In genomic region chr6:39117584-39118455, GRCm38 (mm10) we compare ENCODE assay signal across 8 mouse cellular contexts. TPM values are rescaled to one million over a fixed set of nuclear protein-coding genes. Genes with fewer than 3 reads are reported as not detected.
A peak's percentile ranks its signal among the peaks of the same experiment; 100 is the strongest.
DNase-seq lines count a peak whose midpoint lies in the region; ATAC-seq and TF ChIP-seq lines count a peak whose summit lies in the region.

TSS of gene Parp12 (minus strand) at chr6:39118349.

- peak within 1 kb of the TSS; percentile 70 for H3K4me2 ChIP-seq in embryonic facial prominence, embryonic 13.5 days
- peak within 1 kb of the TSS; percentile 66 for H3K4me2 ChIP-seq in limb, embryonic 15.5 days
- H3K4me2 ChIP-seq in midbrain, embryonic 16.5 days (ENCODE audit: low read length) = peak within 1 kb of the TSS; percentile 71

- H3K9ac ChIP-seq in embryonic facial prominence, embryonic 13.5 days = peak within 1 kb of the TSS; percentile 75
- H3K9ac ChIP-seq in heart, adult 2 months (ENCODE audit: low read depth, low read length) = peak within 1 kb of the TSS; percentile 98
- peak within 1 kb of the TSS; percentile 86 for H3K9ac ChIP-seq in limb, embryonic 15.5 days
- peak within 1 kb of the TSS; percentile 65 for H3K9ac ChIP-seq in midbrain, embryonic 16.5 days (ENCODE audit: low read depth, low read length)

- H3K4me1 ChIP-seq in embryonic facial prominence, embryonic 13.5 days = peaks cover 4% of the 10 kb centered on the region; the same call in 1 of the 2 replicates
- peaks cover 10% of the 10 kb centered on the region for H3K4me1 ChIP-seq in heart, adult 2 months (ENCODE audit: control insufficient read depth, insufficient read depth, low read length)
- peaks cover 6% of the 10 kb centered on the region; the same call in 1 of the 2 replicates for H3K4me1 ChIP-seq in kidney, adult 2 months (ENCODE audit: control insufficient read depth, insufficient read depth, low read length)
- peaks cover 8% of the 10 kb centered on the region; the same call in 1 of the 2 replicates for H3K4me1 ChIP-seq in limb, embryonic 15.5 days
- H3K4me1 ChIP-seq in midbrain, embryonic 16.5 days (ENCODE audit: control insufficient read depth, insufficient read depth, low read length) = no peaks in the 10 kb centered on the region
- H3K4me1 ChIP-seq in spleen, adult 2 months (ENCODE audit: control insufficient read depth, insufficient read depth, insufficient read length) = peaks cover 6% of the 10 kb centered on the region

- H3K27me3 ChIP-seq in embryonic facial prominence, embryonic 13.5 days = peaks cover 66% of the 10 kb centered on the region
- no peaks in the 10 kb centered on the region for H3K27me3 ChIP-seq in heart, adult 2 months (ENCODE audit: control insufficient read depth, insufficient read depth, low read length)
- H3K27me3 ChIP-seq in kidney, adult 2 months (replicated peaks; ENCODE audit: control insufficient read depth, insufficient read depth, low read length) = no peaks in the 10 kb centered on the region
- H3K27me3 ChIP-seq in limb, embryonic 15.5 days = 0 out of 2 replicates have a peak, but pooled peaks cover 11% of the 10 kb centered on the region
- peaks cover 22% of the 10 kb centered on the region for H3K27me3 ChIP-seq in midbrain, embryonic 16.5 days (ENCODE audit: control insufficient read depth, insufficient read depth, low read depth, low read length)
- H3K27me3 ChIP-seq in spleen, adult 2 months (ENCODE audit: control insufficient read depth, insufficient read depth, low read length) = peaks cover 9% of the 10 kb centered on the region

- 0 out of 2 replicates have a peak within 1 kb of the TSS, but pooled peaks have one; percentile 7 for H3K27ac ChIP-seq in embryonic facial prominence, embryonic 13.5 days
- peak within 1 kb of the TSS; percentile 77 for H3K27ac ChIP-seq in heart, adult 2 months
- peak within 1 kb of the TSS; percentile 77 for H3K27ac ChIP-seq in kidney, adult 2 months (ENCODE audit: insufficient read depth, low read depth, low read length)
- peak within 1 kb of the TSS; percentile 65 for H3K27ac ChIP-seq in limb, embryonic 15.5 days
- no peak within 1 kb of the TSS for H3K27ac ChIP-seq in midbrain, embryonic 16.5 days (ENCODE audit: low read length)
- H3K27ac ChIP-seq in spleen, adult 2 months (ENCODE audit: insufficient read depth, low read length) = peak within 1 kb of the TSS; percentile 70

- 0 out of 2 replicates have a peak, but pooled peaks have one; percentile 9 for TF ChIP-seq EP300 in heart, adult 2 months (IDR thresholded peaks at IDR 0.05; ENCODE audit: insufficient read depth, low read depth, low read length)

- 2% methylated on average over 101 of the region's 101 CpGs for WGBS in embryonic facial prominence, embryonic 13.5 days
- WGBS in heart, adult 2 months = under 1% methylated on average over 99 of the region's 101 CpGs
- 2% methylated on average over 100 of the region's 101 CpGs for WGBS in kidney, adult 2 months
- WGBS in limb, embryonic 15.5 days = 1% methylated on average over 86 of the region's 101 CpGs
- WGBS in midbrain, embryonic 16.5 days = 3% methylated on average over 93 of the region's 101 CpGs
- WGBS in spleen, adult 2 months = 2% methylated on average over 100 of the region's 101 CpGs

- peak; percentile 77 for DNase-seq in 3134 (ENCODE audit: extremely low read depth, insufficient read length, low spot score)
- DNase-seq in adrenal gland, postnatal 25 days = peak; percentile 84
- DNase-seq in heart, adult 2 months = peak; percentile 90 to 92
- peak; percentile 90 for DNase-seq in kidney, adult 2 months
- peak; percentile 11 to 31 for DNase-seq in spleen, adult 2 months (ENCODE audit: low read depth in 1 of 2, low spot score in 2 of 2)

- peak; percentile 71; the same call in 1 of the 2 replicates for ATAC-seq in embryonic facial prominence, embryonic 13.5 days (ENCODE audit: insufficient number of reproducible peaks, insufficient read depth, low FRiP score, low TSS enrichment, low read depth)
- peak; percentile 42; the same call in 1 of the 2 replicates for ATAC-seq in limb, embryonic 15.5 days (ENCODE audit: insufficient number of reproducible peaks, low FRiP score, low TSS enrichment, low read depth)
- peak; percentile 76 for ATAC-seq in midbrain, embryonic 16.5 days

- intact Hi-C loops in heart, adult 2 months (cut with DNase I) = loop anchor here (2.0 kb wide), 1 partner anchor 87 kb away; no protein-coding TSS in a partner anchor

- no peak for TF ChIP-seq CTCF in heart, adult 2 months (IDR thresholded peaks at IDR 0.05)
- TF ChIP-seq CTCF in kidney, adult 2 months (conservative IDR thresholded peaks at IDR 0.05; ENCODE audit: insufficient read depth, insufficient read length, low read depth, low read length) = no peak
- TF ChIP-seq CTCF in spleen, adult 2 months (IDR thresholded peaks at IDR 0.05; ENCODE audit: extremely low read depth, insufficient read depth, insufficient read length, insufficient replicate concordance) = no peak

- peak within 1 kb of the TSS; percentile 69 for H3K4me3 ChIP-seq in embryonic facial prominence, embryonic 13.5 days
- H3K4me3 ChIP-seq in heart, adult 2 months = peak within 1 kb of the TSS; percentile 84
- H3K4me3 ChIP-seq in kidney, adult 2 months (ENCODE audit: insufficient read depth, low read depth, low read length) = peak within 1 kb of the TSS; percentile 80
- peak within 1 kb of the TSS; percentile 74 for H3K4me3 ChIP-seq in limb, embryonic 15.5 days
- H3K4me3 ChIP-seq in midbrain, embryonic 16.5 days (ENCODE audit: low read depth, low read length) = peak within 1 kb of the TSS; percentile 59
- peak within 1 kb of the TSS; percentile 79 for H3K4me3 ChIP-seq in spleen, adult 2 months (ENCODE audit: extremely low read depth, insufficient read depth, insufficient read length)

- H3K79me2 ChIP-seq in heart, adult 2 months (replicated peaks; ENCODE audit: control insufficient read depth, insufficient read depth, low read length) = peaks cover 3% of the 10 kb centered on the region; the same call in 1 of the 2 replicates

- peak; percentile 49 for TF ChIP-seq POLR2A in heart, adult 2 months (IDR thresholded peaks at IDR 0.05; ENCODE audit: insufficient read depth, low read depth, low read length)
- no peak for TF ChIP-seq POLR2A in kidney, adult 2 months (IDR thresholded peaks at IDR 0.05; ENCODE audit: low read depth, low read length)
- TF ChIP-seq POLR2A in spleen, adult 2 months (IDR thresholded peaks at IDR 0.05; ENCODE audit: low read depth, low read length) = no peak

- no peaks in the 10 kb centered on the region for H3K36me3 ChIP-seq in embryonic facial prominence, embryonic 13.5 days
- H3K36me3 ChIP-seq in heart, adult 2 months (ENCODE audit: control insufficient read depth, insufficient read depth, low read length) = peaks cover 4% of the 10 kb centered on the region; the same call in 1 of the 2 replicates
- H3K36me3 ChIP-seq in kidney, adult 2 months (ENCODE audit: control insufficient read depth, insufficient read depth, low read length) = no peaks in the 10 kb centered on the region
- 0 out of 2 replicates have a peak, but pooled peaks cover 3% of the 10 kb centered on the region for H3K36me3 ChIP-seq in limb, embryonic 15.5 days
- no peaks in the 10 kb centered on the region for H3K36me3 ChIP-seq in midbrain, embryonic 16.5 days (ENCODE audit: control insufficient read depth, insufficient read depth, low read length)
- H3K36me3 ChIP-seq in spleen, adult 2 months (ENCODE audit: control insufficient read depth, insufficient read depth, low read length) = no peaks in the 10 kb centered on the region

- peaks cover 5% of the 10 kb centered on the region; the same call in 1 of the 2 replicates for H3K9me3 ChIP-seq in embryonic facial prominence, embryonic 13.5 days
- no peaks in the 10 kb centered on the region for H3K9me3 ChIP-seq in limb, embryonic 15.5 days
- no peaks in the 10 kb centered on the region for H3K9me3 ChIP-seq in midbrain, embryonic 16.5 days (replicated peaks; ENCODE audit: control insufficient read depth, low read length, poor library complexity, severe bottlenecking)

RNA-seq across cellular contexts. Expression of gene Parp12, which starts in this region (rescaled TPM):
- 18.7 and 26.7 TPM in 2 replicates for total RNA-seq in adrenal gland, postnatal 25 days (2021)
- 7.0 and 8.5 TPM in 2 replicates for polyA plus RNA-seq in embryonic facial prominence, embryonic 13.5 days (2015; fragmentation: Nextera tagmentation; extraction: Ambion mirVana)
- 10 to 100 TPM; 10.6 to 11.5 TPM for total RNA-seq in heart, adult 2 months (2021)
- 18.8 and 29.9 TPM in 2 replicates for polyA plus RNA-seq in heart, adult 2 months (2012; rRNA removed)
- 18.8 and 20.1 TPM in 2 replicates for polyA plus RNA-seq in kidney, adult 2 months (2012; rRNA removed)
- 8.5 and 9.9 TPM in 2 replicates for polyA plus RNA-seq in limb, embryonic 15.5 days (2015; fragmentation: Nextera tagmentation; extraction: Ambion mirVana)
- polyA plus RNA-seq in midbrain, embryonic 16.5 days (2015; fragmentation: Nextera tagmentation; extraction: Ambion mirVana) = 1.5 and 1.9 TPM in 2 replicates
- 9.5 and 11.0 TPM in 2 replicates for polyA plus RNA-seq in spleen, adult 2 months (2012; rRNA removed)

Comparison
In these comparisons a context has a peak if more than half of its experiments do, and no peak if none do; other contexts are left out.
1. DNase-seq: peak in every context shown above with its lines; median percentile 91 in heart, adult 2 months; 90 in kidney, adult 2 months; 84 in adrenal gland, postnatal 25 days; 77 in 3134; 21 in spleen, adult 2 months.